Mouse (Mus musculus): ENCODE data around the gene Atg14. TPM values are rescaled to one million over a fixed set of nuclear protein-coding genes. Genes with fewer than 3 reads are reported as not detected.
A peak's percentile ranks its signal among the peaks of the same experiment; 100 is the strongest.
"Not testable (repeated sequence)": the region's sequence is repeated elsewhere in the genome, so short reads cannot be mapped to it uniquely, and the experiment has no call there.

The Atg14 gene
- 4.6 and 4.7 TPM in 2 replicates for polyA plus RNA-seq (2012; rRNA removed)

GRCm38 (mm10) chr14:47570549-47570948, at the start of gene Atg14:
Gene Atg14, minus strand, starts transcription at chr14:47570649.
- H3K27me3 ChIP-seq (ENCODE audit: control insufficient read depth, insufficient read depth, low read length); H3K36me3 ChIP-seq (ENCODE audit: control insufficient read depth, insufficient read depth, low read length); H3K4me3 ChIP-seq (ENCODE audit: control insufficient read depth, low read depth, low read length); H3K27ac ChIP-seq (ENCODE audit: control insufficient read depth, insufficient read depth, low read depth, low read length); H3K4me1 ChIP-seq (ENCODE audit: control insufficient read depth, insufficient read depth, low read length): not testable (repeated sequence)

DNA sequence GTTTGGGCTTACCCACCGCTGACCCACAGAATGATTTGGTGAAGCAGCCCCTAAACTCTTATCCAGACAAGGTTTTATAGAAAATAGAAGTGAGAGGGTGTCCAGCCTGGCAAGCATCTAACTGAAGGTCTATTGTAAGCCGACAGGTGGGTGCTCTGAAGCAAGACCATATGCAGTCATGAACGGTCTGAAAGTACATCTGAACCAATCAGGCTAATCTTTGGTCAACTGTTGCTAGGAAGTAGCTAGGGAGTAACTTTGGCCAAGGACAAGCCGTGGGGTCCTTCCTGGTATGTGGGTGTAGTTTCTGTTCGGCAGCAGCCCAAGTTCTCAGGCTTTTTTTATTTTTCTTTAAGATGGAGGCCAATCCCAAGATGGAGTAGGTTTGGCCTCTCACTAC, 48.4 kb upstream of the Atg14 start:
- Histone ChIP-seq H3K27me3 (ENCODE audit: control insufficient read depth, insufficient read depth, low read length) (no peaks in the 10 kb centered on the region), H3K27ac (ENCODE audit: control insufficient read depth, insufficient read depth, low read depth, low read length) (no peak overlapping the region), H3K4me1 (ENCODE audit: control insufficient read depth, insufficient read depth, low read length) (no peaks in the 10 kb centered on the region), H3K36me3 (ENCODE audit: control insufficient read depth, insufficient read depth, low read length) (no peaks in the 10 kb centered on the region), H3K4me3 (ENCODE audit: control insufficient read depth, low read depth, low read length) (no peak overlapping the region)
- no peak for TF ChIP-seq CTCF (IDR thresholded peaks at IDR 0.05; ENCODE audit: control insufficient read depth, insufficient read depth, insufficient replicate concordance, low read depth, low read length)
- TF ChIP-seq POLR2A (IDR thresholded peaks at IDR 0.05; ENCODE audit: control insufficient read depth, low read depth, low read length) = no peak

GRCm38 (mm10) chr14:47613254-47613653, 42.8 kb upstream of the Atg14 start:
- Histone ChIP-seq H3K27ac (ENCODE audit: control insufficient read depth, insufficient read depth, low read depth, low read length) (no peak overlapping the region), H3K27me3 (ENCODE audit: control insufficient read depth, insufficient read depth, low read length) (no peaks in the 10 kb centered on the region), H3K36me3 (ENCODE audit: control insufficient read depth, insufficient read depth, low read length) (no peaks in the 10 kb centered on the region), H3K4me3 (ENCODE audit: control insufficient read depth, low read depth, low read length) (no peak overlapping the region), H3K4me1 (ENCODE audit: control insufficient read depth, insufficient read depth, low read length) (no peaks in the 10 kb centered on the region)
- no peak for TF ChIP-seq POLR2A (IDR thresholded peaks at IDR 0.05; ENCODE audit: control insufficient read depth, low read depth, low read length)
- TF ChIP-seq CTCF (IDR thresholded peaks at IDR 0.05; ENCODE audit: control insufficient read depth, insufficient read depth, insufficient replicate concordance, low read depth, low read length) = no peak

DNA sequence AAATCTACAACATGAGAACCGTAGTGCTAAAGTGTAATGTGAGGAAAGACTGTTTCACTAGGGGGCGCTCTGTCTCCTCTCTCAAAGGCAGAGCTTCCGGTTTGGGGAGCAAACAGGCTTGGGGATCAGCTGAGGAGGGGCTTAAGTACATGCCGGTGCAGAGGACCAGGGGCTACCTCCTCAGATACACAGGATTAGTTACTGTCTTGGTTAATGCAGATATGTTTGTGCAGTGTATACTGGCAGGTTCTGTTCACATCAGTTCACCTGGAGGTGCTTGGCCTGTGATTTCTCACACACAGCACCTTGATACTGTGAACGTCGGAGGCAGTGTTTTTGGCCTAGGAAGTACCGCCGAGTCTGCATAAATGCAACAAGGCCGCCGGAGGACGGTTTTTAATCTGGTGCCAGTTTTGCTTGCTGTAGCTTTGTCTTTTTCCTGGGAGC, 27.5 kb upstream of the Atg14 start:
- H3K36me3 ChIP-seq (ENCODE audit: control insufficient read depth, insufficient read depth, low read length) = no peaks in the 10 kb centered on the region
- no peaks in the 10 kb centered on the region for H3K27me3 ChIP-seq (ENCODE audit: control insufficient read depth, insufficient read depth, low read length)
- no peak overlapping the region for H3K27ac ChIP-seq (ENCODE audit: control insufficient read depth, insufficient read depth, low read depth, low read length)
- no peaks in the 10 kb centered on the region for H3K4me1 ChIP-seq (ENCODE audit: control insufficient read depth, insufficient read depth, low read length)
- no peak overlapping the region; the same call in 1 of the 2 replicates for H3K4me3 ChIP-seq (ENCODE audit: control insufficient read depth, low read depth, low read length)
- TF ChIP-seq POLR2A (IDR thresholded peaks at IDR 0.05; ENCODE audit: control insufficient read depth, low read depth, low read length) (no peak), CTCF (IDR thresholded peaks at IDR 0.05; ENCODE audit: control insufficient read depth, insufficient read depth, insufficient replicate concordance, low read depth, low read length) (peak; percentile 40; the same call in 1 of the 2 replicates)

DNA sequence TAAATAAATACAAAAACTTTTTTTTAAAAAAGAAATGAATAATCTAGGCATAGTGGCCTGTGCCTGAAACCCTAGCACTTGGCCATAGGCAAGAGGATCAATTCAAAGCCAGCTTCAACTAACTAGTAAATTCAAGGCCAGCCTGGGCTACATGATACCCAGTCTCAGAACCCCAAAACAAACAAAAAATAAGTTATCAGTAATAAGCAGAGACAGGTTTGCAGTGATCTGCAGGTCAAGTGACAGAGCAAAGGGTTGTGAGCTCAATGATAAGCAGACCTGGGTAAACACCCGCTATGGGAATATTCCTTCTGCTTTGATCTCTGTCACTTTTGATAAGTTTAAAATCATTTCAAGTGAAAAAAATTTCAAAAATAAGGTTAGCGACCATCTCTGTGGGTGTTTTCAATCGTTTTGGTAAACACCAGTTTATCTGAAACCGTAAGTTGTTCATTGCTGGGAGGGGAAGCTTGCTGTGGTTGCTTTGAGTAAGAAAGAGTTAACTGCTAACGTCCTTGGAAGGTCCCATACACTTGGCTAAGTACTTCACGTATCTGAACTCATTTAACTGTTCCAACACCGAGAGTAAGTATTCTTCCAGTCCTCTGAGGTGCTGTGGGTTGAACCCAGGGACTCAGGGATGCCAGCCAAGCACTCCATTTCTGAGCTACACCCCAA, 24.1 kb upstream of the Atg14 start:
- H3K27me3 ChIP-seq (ENCODE audit: control insufficient read depth, insufficient read depth, low read length) = no peaks in the 10 kb centered on the region
- H3K4me3 ChIP-seq (ENCODE audit: control insufficient read depth, low read depth, low read length) = no peak overlapping the region
- H3K36me3 ChIP-seq (ENCODE audit: control insufficient read depth, insufficient read depth, low read length) = no peaks in the 10 kb centered on the region
- TF ChIP-seq CTCF (IDR thresholded peaks at IDR 0.05; ENCODE audit: control insufficient read depth, insufficient read depth, insufficient replicate concordance, low read depth, low read length) (no peak), POLR2A (IDR thresholded peaks at IDR 0.05; ENCODE audit: control insufficient read depth, low read depth, low read length) (no peak)
- no peaks in the 10 kb centered on the region for H3K4me1 ChIP-seq (ENCODE audit: control insufficient read depth, insufficient read depth, low read length)
- H3K27ac ChIP-seq (ENCODE audit: control insufficient read depth, insufficient read depth, low read depth, low read length) = no peak overlapping the region

GRCm38 (mm10) chr14:47590391-47590975, 20.0 kb upstream of the Atg14 start:
- Histone ChIP-seq H3K36me3 (ENCODE audit: control insufficient read depth, insufficient read depth, low read length) (no peaks in the 10 kb centered on the region), H3K4me3 (ENCODE audit: control insufficient read depth, low read depth, low read length) (no peak overlapping the region), H3K27me3 (ENCODE audit: control insufficient read depth, insufficient read depth, low read length) (no peaks in the 10 kb centered on the region), H3K27ac (ENCODE audit: control insufficient read depth, insufficient read depth, low read depth, low read length) (no peak overlapping the region), H3K4me1 (ENCODE audit: control insufficient read depth, insufficient read depth, low read length) (no peaks in the 10 kb centered on the region)
- TF ChIP-seq POLR2A (IDR thresholded peaks at IDR 0.05; ENCODE audit: control insufficient read depth, low read depth, low read length) (no peak), CTCF (IDR thresholded peaks at IDR 0.05; ENCODE audit: control insufficient read depth, insufficient read depth, insufficient replicate concordance, low read depth, low read length) (no peak)

DNA sequence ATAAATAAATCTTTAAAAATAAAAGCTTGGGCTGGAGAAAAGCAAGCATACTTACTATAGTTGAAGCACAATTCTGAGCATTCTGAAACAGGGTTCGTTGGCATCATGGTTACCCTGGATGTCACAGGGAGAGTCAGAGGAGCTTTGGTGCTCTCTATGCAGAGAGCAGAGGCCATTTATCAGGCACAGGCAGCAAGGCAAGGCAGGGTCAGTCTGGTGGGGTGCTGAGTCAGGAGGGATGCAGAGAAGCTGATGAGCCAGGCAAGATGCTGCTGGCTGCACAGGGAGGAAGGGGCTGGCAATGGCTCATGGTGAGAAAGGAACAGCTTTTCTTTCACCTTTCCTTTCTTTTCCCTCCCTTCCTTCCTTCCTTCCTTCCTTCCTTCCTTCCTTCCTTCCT, 19.0 kb upstream of the Atg14 start:
- H3K4me1 ChIP-seq (ENCODE audit: control insufficient read depth, insufficient read depth, low read length) = no peaks in the 10 kb centered on the region
- H3K27ac ChIP-seq (ENCODE audit: control insufficient read depth, insufficient read depth, low read depth, low read length) = no peak overlapping the region
- H3K27me3 ChIP-seq (ENCODE audit: control insufficient read depth, insufficient read depth, low read length) = no peaks in the 10 kb centered on the region
- no peak for TF ChIP-seq CTCF (IDR thresholded peaks at IDR 0.05; ENCODE audit: control insufficient read depth, insufficient read depth, insufficient replicate concordance, low read depth, low read length)
- TF ChIP-seq POLR2A (IDR thresholded peaks at IDR 0.05; ENCODE audit: control insufficient read depth, low read depth, low read length) = no peak
- H3K36me3 ChIP-seq (ENCODE audit: control insufficient read depth, insufficient read depth, low read length) = no peaks in the 10 kb centered on the region
- H3K4me3 ChIP-seq (ENCODE audit: control insufficient read depth, low read depth, low read length) = no peak overlapping the region
